Mouse (Mus musculus): Measurements from ENCODE around the gene Gm10663.

The Gm10663 gene

DNA sequence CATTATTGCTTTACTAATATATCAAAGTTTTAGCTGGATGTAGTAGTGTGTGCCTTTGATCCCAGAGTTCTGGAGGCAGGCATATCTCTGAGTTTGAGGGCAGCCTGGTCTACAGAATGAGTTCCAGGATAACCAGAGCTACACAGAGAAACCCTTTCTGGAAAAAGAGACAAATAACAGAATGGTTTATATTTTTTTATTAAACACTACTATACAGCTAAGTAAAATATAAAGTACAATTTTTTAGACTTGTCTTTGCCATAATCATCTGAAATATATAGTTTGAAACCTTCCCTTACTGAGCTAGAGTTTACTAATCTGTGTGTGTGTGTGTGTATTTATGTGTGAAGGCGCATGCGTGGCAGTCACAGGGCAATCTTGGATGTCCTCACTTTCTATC, at the start of gene Gm10663:
Gene Gm10663, plus strand, starts transcription at position 301 of the 400 bp plus-strand sequence.
- no peak for DNase-seq (ENCODE audit: low spot score)

DNA sequence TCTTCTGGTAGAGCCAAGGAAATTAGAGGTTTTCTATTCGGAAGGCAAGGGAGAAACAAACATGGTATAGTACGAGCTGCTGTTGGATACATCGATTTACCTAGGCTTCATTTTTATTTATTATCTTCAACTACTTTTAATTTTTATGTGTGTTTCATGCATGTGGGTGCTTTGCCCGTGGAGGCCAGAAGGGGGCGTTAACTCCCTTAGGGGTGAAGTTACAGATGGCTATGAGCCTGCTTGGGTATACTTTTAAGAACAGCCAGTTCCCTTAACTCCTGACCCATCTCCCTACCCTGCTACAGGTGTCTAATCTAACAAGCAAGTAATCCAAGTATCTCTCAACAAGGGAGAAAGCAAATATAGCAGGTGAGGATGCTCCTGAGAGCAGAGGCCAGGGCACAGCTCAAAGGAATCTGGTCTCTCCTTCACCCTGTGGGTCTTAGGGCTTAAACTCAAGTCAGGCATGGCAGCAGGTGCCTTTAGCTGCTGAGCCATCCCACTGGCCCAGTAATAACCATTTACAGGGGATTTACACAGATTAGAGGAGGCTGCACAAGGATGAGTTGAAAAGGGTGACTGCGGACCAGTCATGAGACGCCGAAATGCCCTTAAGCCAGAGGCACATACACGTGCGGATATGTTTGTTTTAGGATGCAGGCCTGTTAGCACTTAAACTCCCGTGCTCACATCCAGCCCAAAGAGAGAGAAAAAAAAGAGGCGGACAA, 45.7 kb upstream of the Gm10663 start:
- DNase-seq (ENCODE audit: low spot score), result no peak

- DNase-seq (ENCODE audit: low spot score), result no peak
Measured at GRCm38 (mm10) chr8:65029776-65030175, 45.1 kb upstream of the Gm10663 start.

- DNase-seq (ENCODE audit: low spot score), result no peak
Measured at GRCm38 (mm10) chr8:65030735-65031485, 43.9 kb upstream of the Gm10663 start.

- DNase-seq (ENCODE audit: low spot score), result no peak
Measured at GRCm38 (mm10) chr8:65032107-65032506, 42.7 kb upstream of the Gm10663 start.

DNA sequence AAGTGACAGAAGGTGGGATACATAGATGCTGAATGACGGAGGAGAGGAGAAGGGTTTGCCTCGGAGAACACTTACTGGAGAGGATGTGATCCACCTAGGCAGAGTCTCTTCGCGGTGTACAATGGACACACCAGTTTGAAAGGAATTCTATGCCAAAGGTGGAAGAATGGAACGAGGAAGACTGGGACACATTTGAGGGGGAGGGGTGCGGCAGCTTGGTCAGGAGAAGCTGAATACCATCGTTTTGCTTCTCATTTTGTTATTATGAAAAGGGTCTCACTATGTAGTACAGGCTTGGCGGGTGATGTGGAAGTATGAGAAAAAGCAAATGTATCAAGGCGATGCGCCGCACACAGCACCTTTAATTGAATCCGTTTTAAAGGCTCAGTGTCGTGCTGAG, 41.8 kb upstream of the Gm10663 start:
- no peak for DNase-seq (ENCODE audit: low spot score)

- no peak for DNase-seq (ENCODE audit: low spot score)
Measured at GRCm38 (mm10) chr8:65034136-65034535, 40.7 kb upstream of the Gm10663 start.

GRCm38 (mm10) chr8:65037117-65037533, 37.7 kb upstream of the Gm10663 start, which contains the start of gene Apela:
Gene Apela, minus strand, starts transcription at chr8:65037336.
- peak; percentile 64 for DNase-seq (ENCODE audit: low spot score)

DNA sequence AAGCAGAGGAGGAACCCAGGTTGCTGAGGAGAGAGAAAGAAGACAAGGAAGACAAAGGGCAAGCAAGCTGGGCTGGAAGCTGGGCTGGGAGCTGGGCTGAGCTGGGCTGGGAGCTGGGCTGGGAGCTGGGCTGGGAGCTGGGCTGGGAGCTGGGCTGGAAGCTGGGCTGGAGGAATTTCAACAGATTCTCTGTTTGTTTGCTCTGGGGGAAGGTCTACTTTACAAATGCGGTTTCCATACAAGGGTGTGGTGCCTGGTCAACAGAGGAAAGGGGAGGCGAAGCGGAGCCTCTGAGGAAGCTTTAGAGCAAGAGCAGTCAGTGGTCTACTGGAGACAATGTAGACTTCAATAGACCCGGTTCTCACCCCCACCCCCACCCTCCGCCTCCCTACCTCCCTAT, 28.3 kb upstream of the Gm10663 start:
- DNase-seq (ENCODE audit: low spot score), result no peak

GRCm38 (mm10) chr8:65047193-65047592, 27.6 kb upstream of the Gm10663 start:
- DNase-seq (ENCODE audit: low spot score), result no peak

GRCm38 (mm10) chr8:65047801-65048200, 27.0 kb upstream of the Gm10663 start:
- no peak for DNase-seq (ENCODE audit: low spot score)

- no peak for DNase-seq (ENCODE audit: low spot score)
Measured at GRCm38 (mm10) chr8:65053554-65053953, 21.3 kb upstream of the Gm10663 start.

DNA sequence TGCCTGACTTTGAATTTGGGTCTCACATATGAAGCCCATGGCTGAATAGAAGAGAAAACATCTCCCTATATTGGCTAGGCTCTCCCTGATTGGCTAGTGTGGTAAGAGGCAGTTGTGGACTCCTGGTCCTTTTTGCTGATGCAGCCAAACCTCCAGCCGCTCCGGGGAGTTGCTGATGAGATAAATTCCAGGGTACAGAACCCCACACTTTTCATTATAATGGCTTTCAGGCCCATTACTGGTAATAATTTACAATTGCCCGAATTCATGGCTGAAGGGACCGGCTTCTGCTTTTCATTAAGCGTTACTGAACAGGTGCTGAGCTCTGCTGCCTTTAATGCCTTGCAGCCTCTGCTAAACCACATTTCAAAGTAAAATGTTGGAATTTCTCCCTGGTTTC, 20.9 kb upstream of the Gm10663 start:
- no peak for DNase-seq (ENCODE audit: low spot score)

- no peak for DNase-seq (ENCODE audit: low spot score)
Measured at GRCm38 (mm10) chr8:65056722-65057121, 18.1 kb upstream of the Gm10663 start.

DNA sequence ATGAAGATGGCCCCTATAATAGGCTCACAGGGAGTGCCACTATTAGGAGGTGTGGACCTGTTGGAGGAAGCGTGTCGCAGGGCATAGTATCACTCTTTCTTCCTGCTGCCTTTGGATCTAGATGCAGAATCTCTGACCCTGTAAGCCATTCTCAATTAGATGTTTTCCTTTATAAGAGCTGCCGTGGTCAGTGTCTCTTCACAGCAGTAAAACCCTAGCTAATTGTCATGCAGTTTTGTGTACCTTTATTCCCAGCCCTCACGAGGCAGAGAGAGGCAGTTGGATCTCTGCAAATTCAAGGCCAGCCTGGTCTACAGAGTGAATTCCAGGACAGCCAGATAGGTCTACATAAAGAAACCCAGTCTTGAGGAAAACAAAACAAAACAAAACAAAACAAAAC, 12.6 kb upstream of the Gm10663 start:
- DNase-seq (ENCODE audit: low spot score), result no peak

DNA sequence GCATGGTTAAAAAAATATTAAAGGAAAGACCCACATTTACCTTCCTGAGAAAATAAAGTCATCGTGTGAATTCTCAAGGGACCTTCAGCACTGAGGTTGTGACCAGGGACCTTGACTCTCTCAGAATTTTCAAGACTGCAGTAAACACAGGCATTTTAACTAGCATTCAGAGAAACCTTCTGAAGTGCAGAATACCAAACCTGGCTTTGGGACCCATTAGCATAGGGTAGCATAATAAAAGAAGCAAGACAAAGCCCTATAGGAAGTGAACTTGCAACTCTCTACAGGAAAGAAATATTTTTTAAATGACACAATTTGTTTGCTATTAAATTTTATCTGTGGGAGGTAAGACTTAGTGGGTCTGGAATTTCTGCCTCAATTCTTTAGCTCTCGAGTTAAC, 10.8 kb upstream of the Gm10663 start:
- DNase-seq (ENCODE audit: low spot score), result no peak

DNA sequence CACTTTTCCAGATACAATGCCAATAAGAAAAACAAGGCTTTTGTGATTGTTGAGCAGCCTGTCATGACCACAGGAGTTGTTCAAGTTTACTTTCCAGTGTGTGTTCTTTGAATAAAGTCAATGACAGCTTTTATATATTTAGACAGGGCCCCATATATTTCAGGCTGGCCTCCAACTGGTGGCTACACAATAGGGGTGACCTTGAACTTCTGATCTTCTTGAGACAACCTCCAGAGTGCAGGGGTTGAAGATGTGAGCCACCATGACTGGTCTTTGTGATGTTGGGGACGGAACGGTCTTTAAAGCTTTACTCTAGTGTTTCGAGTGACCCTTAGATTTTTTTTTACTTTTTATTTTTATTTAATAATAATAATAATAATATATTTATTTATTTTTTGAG, 9.2 kb upstream of the Gm10663 start:
- DNase-seq (ENCODE audit: low spot score), result no peak

DNA sequence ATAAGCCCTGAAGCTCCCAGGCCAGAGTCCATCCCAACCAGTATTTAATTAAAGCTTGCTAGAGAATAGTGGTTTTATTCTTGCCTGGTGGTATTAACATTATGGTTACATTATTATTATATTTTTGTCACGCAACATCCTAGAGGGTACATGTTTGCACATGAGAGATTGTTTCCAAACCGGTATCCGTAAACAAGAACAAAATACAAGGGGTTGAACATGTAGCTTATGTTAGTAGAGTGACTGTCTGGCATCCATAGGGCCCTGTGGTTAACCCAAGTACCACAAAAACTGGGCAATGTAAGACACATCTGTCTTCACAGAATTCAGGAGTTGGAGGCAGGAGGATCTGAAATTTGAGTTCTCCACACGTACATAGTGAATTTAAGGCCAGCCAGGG, 7.8 kb upstream of the Gm10663 start:
- no peak for DNase-seq (ENCODE audit: low spot score)

DNA sequence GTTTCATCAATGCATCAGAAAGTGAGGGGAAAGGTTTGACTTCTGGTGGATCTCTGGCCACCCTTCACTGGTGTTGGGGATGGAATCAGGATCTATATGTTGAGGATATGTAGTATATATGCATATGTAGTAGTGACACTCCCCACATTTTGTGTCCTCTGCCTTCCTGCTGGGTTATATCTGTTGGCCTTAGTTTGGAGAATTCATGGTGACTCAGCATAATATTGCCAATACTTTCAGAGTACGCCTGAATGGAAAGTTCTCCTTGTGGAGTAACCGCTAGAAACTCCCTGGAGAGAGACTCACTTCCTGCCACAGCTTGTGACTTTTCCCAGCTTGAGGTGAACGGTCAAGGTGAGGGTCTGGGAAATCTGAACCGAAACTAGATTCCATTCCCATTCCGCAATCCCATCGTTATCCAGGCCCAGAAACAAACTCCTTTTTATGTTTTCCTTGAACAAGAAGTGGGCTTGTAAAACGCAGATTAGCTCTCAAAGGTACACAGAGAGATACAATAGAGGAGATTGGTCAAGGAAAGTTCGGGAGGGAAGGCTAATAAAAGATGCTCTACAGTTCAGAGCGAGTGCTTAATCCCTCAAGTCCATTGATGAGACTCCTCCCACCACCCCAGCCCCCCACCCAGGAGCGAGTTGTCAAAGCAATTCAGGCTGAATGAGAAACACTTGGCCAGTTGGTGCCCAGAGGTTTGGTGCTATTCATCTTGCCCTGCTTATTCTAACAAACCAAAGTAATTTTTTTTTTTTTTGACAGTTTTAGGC, 7.0 kb upstream of the Gm10663 start:
- peak; percentile 1 for DNase-seq (ENCODE audit: low spot score)

DNA sequence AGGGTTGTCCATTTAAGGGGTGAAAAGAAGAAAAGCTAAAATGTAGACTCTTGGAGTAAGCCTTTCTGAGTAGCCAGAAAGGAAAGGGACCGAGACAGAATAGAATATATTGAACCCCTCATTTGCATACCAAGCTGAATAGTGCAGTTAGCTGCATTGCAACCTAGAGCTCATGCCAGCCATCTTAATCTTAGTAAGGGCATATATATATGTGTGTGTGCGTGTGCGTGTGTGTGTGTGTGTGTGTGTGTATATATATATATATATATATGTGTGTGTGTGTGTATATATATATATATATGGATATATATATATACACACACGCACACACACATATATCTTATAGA, 6.4 kb upstream of the Gm10663 start:
- DNase-seq (ENCODE audit: low spot score), result no peak

GRCm38 (mm10) chr8:65070996-65071395, 3.8 kb upstream of the Gm10663 start:
- DNase-seq (ENCODE audit: low spot score), result no peak

DNA sequence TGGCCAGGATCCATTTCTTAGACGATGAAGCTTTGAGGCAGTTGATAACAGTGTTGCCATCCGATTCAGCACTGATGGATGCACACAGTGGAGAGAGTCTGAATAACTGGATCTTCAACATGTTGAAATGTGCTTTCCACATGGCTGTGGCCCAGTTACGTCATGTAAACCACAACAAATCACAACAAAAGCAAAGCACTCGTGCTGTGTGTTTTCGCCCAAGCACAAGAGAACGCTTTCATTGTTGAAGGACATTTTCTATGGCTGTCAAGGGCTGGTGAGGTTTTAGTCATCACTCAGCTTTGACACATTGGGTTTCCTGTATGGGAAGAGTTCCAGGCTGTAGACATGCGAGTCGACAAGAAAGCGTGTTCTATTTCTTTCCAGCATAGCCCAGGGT, 5.9 kb downstream of the Gm10663 start:
- no peak for DNase-seq (ENCODE audit: low spot score)

DNA sequence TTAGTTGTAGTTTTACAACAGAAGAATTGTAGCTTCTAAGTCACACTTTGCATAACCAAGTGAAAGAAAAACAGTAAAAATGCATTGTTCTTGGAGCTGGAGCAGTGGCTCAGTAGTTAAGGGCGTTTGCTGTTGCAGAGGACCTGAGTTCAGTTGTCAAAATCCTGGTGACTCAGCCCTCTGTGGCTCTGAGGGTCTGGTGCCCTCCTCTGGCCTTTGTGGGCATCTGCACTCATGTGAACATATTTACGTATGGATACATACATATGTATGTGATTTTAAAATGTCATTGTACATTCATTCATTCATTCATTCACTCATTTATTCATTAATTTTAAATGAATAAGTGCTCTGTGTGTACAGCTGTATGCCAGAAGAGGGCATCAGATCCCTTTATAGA, 10.8 kb downstream of the Gm10663 start:
- DNase-seq (ENCODE audit: low spot score), result no peak
